Mouse (Mus musculus) limb, embryonic 11.5 days (tissue): ENCODE results near the gene Gm9376. TPM values are rescaled to one million over a fixed set of nuclear protein-coding genes. Genes with fewer than 3 reads are reported as not detected.

Source experiments
- ATAC-seq: fragments of 200-750 bp; cut with Nextera tagmentation; 2 replicates; pipeline ENCODE4 v1.8.0; 2017; ENCODE audit warnings: low read depth; ENCODE audit not compliant: insufficient number of reproducible peaks, low FRiP score, low TSS enrichment
- DNase-seq: peaks from one replicate; pipeline ENCODE4 v3.0.0-alpha.2; 2015; ENCODE audit warnings: low spot score
- H3K27ac ChIP-seq: fragments of 300-500 bp; sonication (generic); replicated peaks from 2 replicates; pipeline ENCODE4 v1.5.1; 2014; ENCODE audit warnings: low read depth, mild to moderate bottlenecking, low read length
- H3K27me3 ChIP-seq: fragments of 300-500 bp; sonication (generic); 2 replicates; pipeline ENCODE4 v1.6.1; 2014; ENCODE audit warnings: mild to moderate bottlenecking, low read length, mixed read lengths; ENCODE audit not compliant: control insufficient read depth, insufficient read depth
- H3K36me3 ChIP-seq: fragments of 300-500 bp; sonication (generic); 2 replicates; pipeline ENCODE4 v1.6.1; 2014; ENCODE audit warnings: mild to moderate bottlenecking, low read length, moderate library complexity, mixed read lengths; ENCODE audit not compliant: control insufficient read depth, insufficient read depth
- H3K4me1 ChIP-seq: fragments of 300-500 bp; sonication (generic); 2 replicates; pipeline ENCODE4 v1.6.1; 2014; ENCODE audit warnings: low read length, mixed read lengths; ENCODE audit not compliant: control insufficient read depth, insufficient read depth
- H3K4me2 ChIP-seq: fragments of 300-500 bp; sonication (generic); 2 replicates; pipeline ENCODE4 v1.6.1; 2014; ENCODE audit warnings: low read depth, mild to moderate bottlenecking, moderate library complexity; ENCODE audit not compliant: severe bottlenecking
- H3K4me3 ChIP-seq: fragments of 300-500 bp; sonication (generic); 2 replicates; pipeline ENCODE4 v1.5.1; 2014; ENCODE audit warnings: low read depth, low read length
- H3K9ac ChIP-seq: fragments of 300-500 bp; sonication (generic); 2 replicates; pipeline ENCODE4 v1.6.1; 2014; ENCODE audit warnings: mild to moderate bottlenecking, low read length
- H3K9me3 ChIP-seq: fragments of 300-500 bp; sonication (generic); 2 replicates; pipeline ENCODE4 v1.6.1; 2016; ENCODE audit warnings: low read length; ENCODE audit not compliant: control insufficient read depth
- WGBS: fragments of 180-500 bp; shearing (Covaris S2); extraction: QIAGEN DNeasy Blood & Tissue Kit; methylation state at CpG from one replicate; pipeline ENCODE4 v1.1.7; 2014; 5-methylcytosine and 5-hydroxymethylcytosine counted together
- polyA plus RNA-seq: library from polyadenylated mRNA; unstranded; fragments of >200 nt; fragmentation: Nextera tagmentation; extraction: Ambion mirVana; gene quantifications from 2 replicates; pipeline ENCODE4 v1.2.1, GENCODE M21; 2014

Gene Gm9376
- polyA plus RNA-seq, 1 experiment from 2014 or later = not detected

DNA sequence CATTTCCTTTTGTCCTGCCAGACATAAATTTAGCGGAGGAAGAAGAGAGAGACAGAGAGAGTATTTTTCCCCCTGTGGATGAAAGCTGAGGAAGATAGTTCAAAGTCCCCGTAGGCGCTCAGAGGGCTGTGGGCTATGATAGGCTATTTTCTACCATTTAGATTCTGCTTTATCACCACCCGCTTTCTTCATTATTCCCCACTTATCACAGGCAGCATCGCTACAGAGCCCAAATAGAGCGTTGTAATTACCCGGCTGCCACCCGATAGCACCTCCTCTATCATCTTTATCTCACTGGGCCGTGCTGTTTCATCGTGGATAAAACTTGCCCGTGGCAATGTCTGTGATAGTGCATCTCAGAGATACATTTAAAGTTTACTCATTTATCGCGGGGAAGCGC lies 35.8 kb downstream of the Gm9376 start:
- H3K9ac ChIP-seq = no peak overlapping the region

DNA sequence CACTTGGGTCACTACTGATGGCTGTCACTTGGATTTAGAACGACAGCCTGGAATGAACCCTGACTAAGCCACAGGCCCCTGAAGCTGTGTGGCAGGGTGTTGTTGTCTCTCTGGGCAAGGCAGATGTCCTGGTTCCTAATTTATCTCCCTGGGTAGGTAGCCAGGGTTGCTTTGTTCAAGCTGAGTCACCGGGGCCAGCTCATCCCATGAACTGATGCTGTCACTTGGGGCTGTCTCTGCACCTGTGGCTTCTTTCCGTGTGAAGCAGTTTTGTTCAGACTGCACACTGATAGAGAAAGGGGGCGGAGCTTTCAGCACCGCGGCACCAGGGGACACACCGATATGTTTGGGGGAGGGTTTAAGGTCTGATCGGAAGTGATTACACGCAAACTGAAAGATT lies 37.8 kb downstream of the Gm9376 start:
- no peak overlapping the region for H3K4me3 ChIP-seq
- 86% methylated on average over 9 of the region's 9 CpGs for WGBS

More for the DNA sequence above, 35.8 kb downstream of the Gm9376 start:
- no peaks in the 10 kb centered on the region for H3K4me1 ChIP-seq
- H3K27ac ChIP-seq = no peak overlapping the region
- ATAC-seq (no peak), DNase-seq (no peak)
- no peak overlapping the region for H3K4me3 ChIP-seq
- no peak overlapping the region for H3K4me2 ChIP-seq
- no peaks in the 10 kb centered on the region for H3K9me3 ChIP-seq
- 86% methylated on average over 14 of the region's 14 CpGs for WGBS
- no peaks in the 10 kb centered on the region for H3K36me3 ChIP-seq
- H3K27me3 ChIP-seq = no peaks in the 10 kb centered on the region

DNA sequence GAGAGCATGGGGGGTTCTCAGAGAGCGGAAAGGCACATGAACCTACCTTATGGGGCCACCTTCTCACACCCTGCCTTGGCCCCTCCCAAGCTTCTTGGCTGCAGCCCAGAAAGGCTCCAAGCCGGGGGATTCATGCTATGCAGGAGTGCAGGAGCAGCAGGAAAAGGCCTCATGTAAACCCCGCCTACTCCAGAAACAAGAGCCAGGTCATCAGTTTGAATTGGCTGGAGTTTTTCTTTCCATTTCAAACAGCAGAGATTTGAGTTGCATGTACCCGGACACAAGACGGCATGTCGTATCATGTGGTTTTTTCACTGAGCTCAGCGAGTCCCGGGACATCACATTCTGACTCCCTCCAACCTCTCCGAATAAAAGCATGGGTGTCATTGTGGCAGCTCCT lies 39.2 kb downstream of the Gm9376 start:
- WGBS = 77% methylated on average over 9 of the region's 9 CpGs
- Histone ChIP-seq H3K9me3 (no peaks in the 10 kb centered on the region), H3K9ac (no peak overlapping the region), H3K4me3 (no peak overlapping the region), H3K27me3 (no peaks in the 10 kb centered on the region), H3K4me2 (no peak overlapping the region), H3K4me1 (no peaks in the 10 kb centered on the region), H3K27ac (no peak overlapping the region), H3K36me3 (no peaks in the 10 kb centered on the region)
- no peak for ATAC-seq
- DNase-seq = no peak

More for the DNA sequence above, 37.8 kb downstream of the Gm9376 start:
- Histone ChIP-seq H3K4me2 (no peak overlapping the region), H3K27ac (no peak overlapping the region), H3K27me3 (no peaks in the 10 kb centered on the region), H3K36me3 (no peaks in the 10 kb centered on the region), H3K9ac (no peak overlapping the region), H3K4me1 (no peaks in the 10 kb centered on the region), H3K9me3 (no peaks in the 10 kb centered on the region)
- no peak for ATAC-seq
- DNase-seq = no peak

DNA sequence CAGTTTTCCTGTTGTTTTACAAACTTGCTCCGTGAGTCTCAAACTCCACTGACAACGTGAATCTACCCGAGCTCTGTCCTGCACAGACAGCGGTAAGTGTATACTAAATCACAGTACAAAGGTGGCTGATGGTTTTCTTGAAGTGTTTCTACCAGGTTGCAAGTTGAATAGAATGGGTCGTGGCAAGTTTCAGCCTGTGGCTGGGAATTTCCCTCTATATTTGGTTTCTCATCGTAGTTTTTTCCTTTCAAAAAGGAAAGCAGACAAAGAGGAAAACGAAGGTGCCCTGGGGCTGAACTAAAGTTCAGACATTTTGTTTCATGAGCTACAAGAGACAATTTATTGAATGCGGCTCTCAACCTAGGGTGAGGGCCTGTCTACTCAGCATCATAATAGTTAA lies 40.3 kb downstream of the Gm9376 start:
- WGBS = 78% methylated on average over 8 of the region's 8 CpGs
- no peaks in the 10 kb centered on the region for H3K27me3 ChIP-seq
- no peak overlapping the region for H3K9ac ChIP-seq
- H3K36me3 ChIP-seq = no peaks in the 10 kb centered on the region
- no peaks in the 10 kb centered on the region for H3K4me1 ChIP-seq
- no peak overlapping the region for H3K27ac ChIP-seq
- no peak overlapping the region for H3K4me3 ChIP-seq
- no peak overlapping the region for H3K4me2 ChIP-seq
- H3K9me3 ChIP-seq = no peaks in the 10 kb centered on the region
- DNase-seq (no peak), ATAC-seq (no peak)

DNA sequence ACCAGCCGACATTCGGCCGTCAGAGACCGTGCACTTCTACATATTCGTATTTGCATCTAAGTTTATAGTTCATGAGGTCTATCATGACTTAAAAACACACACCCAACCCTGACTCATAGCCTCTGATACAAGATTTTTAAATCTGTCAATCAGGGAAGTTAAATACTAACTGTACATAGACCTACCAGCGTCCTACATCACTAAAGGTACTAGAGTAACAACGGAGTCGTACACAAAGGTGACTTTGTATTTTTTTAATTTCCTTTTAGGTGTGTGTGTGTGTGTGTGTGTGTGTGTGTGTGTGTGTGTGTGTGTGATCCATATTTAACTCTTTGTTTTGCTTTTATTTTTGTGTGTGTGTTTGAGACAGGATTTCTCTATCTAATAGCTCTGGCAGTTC lies 44.9 kb downstream of the Gm9376 start:
- 94% methylated on average over 8 of the region's 8 CpGs for WGBS
- no peak overlapping the region for H3K4me3 ChIP-seq
- DNase-seq (no peak), ATAC-seq (no peak)
- no peaks in the 10 kb centered on the region for H3K4me1 ChIP-seq
- H3K27me3 ChIP-seq = no peaks in the 10 kb centered on the region
- no peak overlapping the region for H3K9ac ChIP-seq
- H3K36me3 ChIP-seq = no peaks in the 10 kb centered on the region
- no peak overlapping the region for H3K4me2 ChIP-seq
- no peak overlapping the region for H3K27ac ChIP-seq
- no peaks in the 10 kb centered on the region for H3K9me3 ChIP-seq

DNA sequence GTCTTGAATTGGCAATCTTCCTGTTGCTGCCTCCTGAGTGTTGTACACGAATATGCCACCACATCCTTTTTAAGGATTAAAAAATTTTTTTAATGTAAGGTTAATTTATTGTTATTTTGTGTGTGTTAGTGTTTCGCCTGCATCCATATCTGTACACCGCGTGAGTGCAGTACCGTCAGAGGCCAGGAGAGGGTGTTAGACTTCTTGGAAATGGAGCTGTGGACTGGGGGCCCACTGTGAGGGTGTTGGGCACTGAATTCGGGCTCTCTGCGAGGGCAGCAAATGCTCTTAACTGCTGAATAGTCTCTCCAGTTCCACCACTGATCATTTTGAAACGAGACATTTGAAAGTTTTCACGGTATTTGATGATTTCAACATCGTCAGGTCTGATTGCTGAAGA lies 45.9 kb downstream of the Gm9376 start:
- Histone ChIP-seq H3K4me1 (no peaks in the 10 kb centered on the region), H3K27ac (no peak overlapping the region), H3K4me2 (no peak overlapping the region), H3K27me3 (no peaks in the 10 kb centered on the region), H3K4me3 (no peak overlapping the region), H3K36me3 (no peaks in the 10 kb centered on the region), H3K9ac (no peak overlapping the region), H3K9me3 (no peaks in the 10 kb centered on the region)
- DNase-seq (no peak), ATAC-seq (no peak)
- 86% methylated on average over 10 of the region's 10 CpGs for WGBS

DNA sequence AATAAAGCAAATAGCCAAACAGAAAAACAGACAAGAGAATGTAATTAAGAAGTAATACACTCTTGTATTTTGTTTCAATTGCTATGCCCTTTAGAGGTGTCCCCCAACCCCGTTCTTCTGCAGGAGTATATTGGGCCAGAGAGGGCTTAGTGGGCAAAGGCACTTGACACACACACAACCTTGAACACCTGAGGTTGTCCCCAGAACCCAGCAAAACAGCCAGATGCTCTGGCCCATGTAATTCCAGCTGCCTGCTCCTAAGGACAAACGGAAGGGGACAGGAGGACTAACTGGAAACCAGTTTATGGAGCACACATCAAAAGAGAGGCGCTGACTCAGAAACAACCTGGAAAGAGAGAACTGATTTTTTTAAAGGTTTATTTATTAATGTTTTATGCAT lies 47.2 kb downstream of the Gm9376 start:
- no peak for ATAC-seq
- H3K4me2 ChIP-seq = no peak overlapping the region
- H3K27me3 ChIP-seq = no peaks in the 10 kb centered on the region
- no peak overlapping the region for H3K27ac ChIP-seq
- 91% methylated on average over 3 of the region's 3 CpGs for WGBS
- H3K9ac ChIP-seq = no peak overlapping the region
- no peak overlapping the region for H3K4me3 ChIP-seq
- no peaks in the 10 kb centered on the region for H3K4me1 ChIP-seq
- DNase-seq = no peak
- H3K9me3 ChIP-seq = no peaks in the 10 kb centered on the region
- no peaks in the 10 kb centered on the region for H3K36me3 ChIP-seq

DNA sequence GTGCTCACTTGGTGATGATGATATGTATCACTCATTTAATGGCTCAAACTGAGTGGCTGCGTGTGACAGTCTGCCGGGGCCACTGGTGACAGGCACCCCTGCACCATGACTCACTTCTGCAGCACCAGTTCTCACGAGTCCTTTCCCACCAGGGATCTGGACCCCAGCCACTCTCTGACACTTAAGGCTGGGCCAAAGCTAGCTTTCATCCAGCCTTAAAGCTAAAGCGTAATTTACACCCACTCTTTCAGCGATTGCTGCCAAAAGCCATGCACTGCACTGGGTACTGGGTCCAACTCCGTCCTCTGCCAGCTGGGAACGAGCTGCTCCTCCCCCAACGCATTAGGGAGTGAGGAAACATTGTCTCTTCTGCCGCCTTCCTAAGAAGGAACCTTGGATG lies 50.5 kb downstream of the Gm9376 start:
- no peak overlapping the region for H3K9ac ChIP-seq
- no peak overlapping the region for H3K27ac ChIP-seq
- no peak overlapping the region for H3K4me2 ChIP-seq
- no peak overlapping the region for H3K4me3 ChIP-seq
- no peak for ATAC-seq
- peaks cover 12% of the 10 kb centered on the region; the same call in 1 of the 2 replicates for H3K27me3 ChIP-seq
- no peaks in the 10 kb centered on the region for H3K36me3 ChIP-seq
- H3K9me3 ChIP-seq = no peaks in the 10 kb centered on the region
- no peak for DNase-seq
- 78% methylated on average over 9 of the region's 9 CpGs for WGBS
- no peaks in the 10 kb centered on the region for H3K4me1 ChIP-seq
